Comparison of ENCODE assay signal across 9 mouse cellular contexts in genomic region chr9:94670704-94671103, GRCm38 (mm10). TPM values are rescaled to one million over a fixed set of nuclear protein-coding genes. Genes with fewer than 3 reads are reported as not detected.
DNase-seq lines count a peak whose midpoint lies in the region; ATAC-seq lines count a peak whose summit lies in the region.
"Had no signal": no experiment of that assay in that cellular context is flagged by ENCODE, and none has a peak within 500 bp of the region (broad histone marks: within the 10 kb centered on the region; RNA-seq: fewer than 3 reads in every experiment).

No protein-coding gene starts in this region.

- no peaks in the 10 kb centered on the region for H3K27me3 ChIP-seq in heart, embryonic 16.5 days (ENCODE audit: control insufficient read depth, insufficient read depth, low read length)
- no peaks in the 10 kb centered on the region for H3K27me3 ChIP-seq in embryonic facial prominence, embryonic 12.5 days
- no peaks in the 10 kb centered on the region for H3K27me3 ChIP-seq in midbrain, embryonic 14.5 days (ENCODE audit: control insufficient read depth, insufficient read depth, low read length)

- peak overlapping the region; percentile 85 for H3K4me2 ChIP-seq in heart, embryonic 16.5 days (ENCODE audit: low read depth, low read length)
- H3K4me2 ChIP-seq in embryonic facial prominence, embryonic 12.5 days (replicated peaks): peak overlapping the region; percentile 65
- peak overlapping the region; percentile 86 for H3K4me2 ChIP-seq in midbrain, embryonic 14.5 days (ENCODE audit: low read length)

- ATAC-seq in heart, embryonic 16.5 days (replicated peaks; ENCODE audit: extremely low read depth, insufficient read depth, low FRiP score): no peak
- ATAC-seq in embryonic facial prominence, embryonic 12.5 days (ENCODE audit: insufficient number of reproducible peaks, insufficient read depth, low FRiP score, low TSS enrichment): no peak
- ATAC-seq in midbrain, embryonic 14.5 days (ENCODE audit: low FRiP score, low TSS enrichment): no peak

- H3K4me1 ChIP-seq in heart, embryonic 16.5 days (ENCODE audit: control insufficient read depth, insufficient read depth, low read length): no peaks in the 10 kb centered on the region
- H3K4me1 ChIP-seq in embryonic facial prominence, embryonic 12.5 days: no peaks in the 10 kb centered on the region; the same call in 1 of the 2 replicates
- peaks cover 6% of the 10 kb centered on the region; the same call in 1 of the 2 replicates for H3K4me1 ChIP-seq in midbrain, embryonic 14.5 days (ENCODE audit: control insufficient read depth, insufficient read depth, low read length)

- peak overlapping the region; percentile 70 for H3K9ac ChIP-seq in heart, embryonic 16.5 days (ENCODE audit: low read length)
- no peak overlapping the region for H3K9ac ChIP-seq in embryonic facial prominence, embryonic 12.5 days
- H3K9ac ChIP-seq in midbrain, embryonic 14.5 days (replicated peaks; ENCODE audit: low read length): peak overlapping the region; percentile 59

- no peak for DNase-seq in heart, adult 18-20 months
- peak; percentile 18 for DNase-seq in induced T-regulatory cell, adult 2 months (ENCODE audit: low read depth)
- DNase-seq in midbrain, embryonic 14.5 days: no peak
- DNase-seq in ovary, postnatal 36 days (ENCODE audit: low spot score): no peak
- no peak for DNase-seq in testis, postnatal 10 days (ENCODE audit: low spot score)
- DNase-seq in thymus, postnatal 36 days: no peak
- DNase-seq: lung, postnatal 36 days had no signal

- H3K4me3 ChIP-seq in heart, embryonic 16.5 days (ENCODE audit: low read length): peak overlapping the region; percentile 73
- peak overlapping the region; percentile 42 for H3K4me3 ChIP-seq in embryonic facial prominence, embryonic 12.5 days
- peak overlapping the region; percentile 53 for H3K4me3 ChIP-seq in midbrain, embryonic 14.5 days (replicated peaks; ENCODE audit: low read depth, low read length)

- H3K27ac ChIP-seq in heart, embryonic 16.5 days (ENCODE audit: low read length): no peak overlapping the region
- no peak overlapping the region for H3K27ac ChIP-seq in embryonic facial prominence, embryonic 12.5 days
- H3K27ac ChIP-seq in midbrain, embryonic 14.5 days (replicated peaks; ENCODE audit: low read depth, low read length): peak overlapping the region; percentile 49; the same call in 1 of the 2 replicates

- H3K36me3 ChIP-seq in heart, embryonic 16.5 days (ENCODE audit: control insufficient read depth, insufficient read depth): no peaks in the 10 kb centered on the region
- no peaks in the 10 kb centered on the region for H3K36me3 ChIP-seq in embryonic facial prominence, embryonic 12.5 days
- H3K36me3 ChIP-seq in midbrain, embryonic 14.5 days (ENCODE audit: control insufficient read depth, insufficient read depth, low read length): no peaks in the 10 kb centered on the region

- H3K9me3 ChIP-seq in heart, embryonic 16.5 days (replicated peaks; ENCODE audit: control insufficient read depth, low read length): no peaks in the 10 kb centered on the region
- H3K9me3 ChIP-seq in embryonic facial prominence, embryonic 12.5 days: no peaks in the 10 kb centered on the region
- no peaks in the 10 kb centered on the region for H3K9me3 ChIP-seq in midbrain, embryonic 14.5 days (ENCODE audit: control insufficient read depth, low read length)

RNA-seq across cellular contexts. Expression of gene Slc9a9, which starts 1.0 kb away (rescaled TPM):
- 4.5 and 6.3 TPM in 2 replicates for polyA plus RNA-seq in heart, embryonic 16.5 days (2015; fragmentation: Nextera tagmentation; extraction: Ambion mirVana)
- total RNA-seq in heart, adult 18-20 months (2021): 1 to 10 TPM; 1.6 to 2.4 TPM
- 4.8 and 5.6 TPM in 2 replicates for polyA plus RNA-seq in embryonic facial prominence, embryonic 12.5 days (2016; fragmentation: Nextera tagmentation; extraction: Ambion mirVana)
- 5.6 and 6.7 TPM in 2 replicates for polyA plus RNA-seq in midbrain, embryonic 14.5 days (2014; fragmentation: Nextera tagmentation; extraction: Ambion mirVana)
